Mouse (Mus musculus) olfactory bulb, adult 2 months (tissue): Measurements from ENCODE around the gene Pxn.

Source experiments
- CTCF ChIP-seq: fragments of 200-500 bp; IDR thresholded peaks from 2 replicates; pipeline ENCODE4 v1.5.1; 2012; ENCODE audit warnings: low read depth, mild to moderate bottlenecking, low read length, moderate library complexity; ENCODE audit not compliant: insufficient read depth
- POLR2A ChIP-seq: fragments of 200-500 bp; IDR thresholded peaks from 2 replicates; pipeline ENCODE4 v1.6.1; 2012; ENCODE audit warnings: mild to moderate bottlenecking, low read depth, low read length, moderate library complexity; ENCODE audit not compliant: insufficient read depth

GRCm38 (mm10) chr5:115469791-115470190 is 36.7 kb upstream of the Pxn start:
- no peak for TF ChIP-seq POLR2A
- no peak for TF ChIP-seq CTCF
